Comparison of ENCODE assay signal across 17 mouse cellular contexts in the genomic region with DNA sequence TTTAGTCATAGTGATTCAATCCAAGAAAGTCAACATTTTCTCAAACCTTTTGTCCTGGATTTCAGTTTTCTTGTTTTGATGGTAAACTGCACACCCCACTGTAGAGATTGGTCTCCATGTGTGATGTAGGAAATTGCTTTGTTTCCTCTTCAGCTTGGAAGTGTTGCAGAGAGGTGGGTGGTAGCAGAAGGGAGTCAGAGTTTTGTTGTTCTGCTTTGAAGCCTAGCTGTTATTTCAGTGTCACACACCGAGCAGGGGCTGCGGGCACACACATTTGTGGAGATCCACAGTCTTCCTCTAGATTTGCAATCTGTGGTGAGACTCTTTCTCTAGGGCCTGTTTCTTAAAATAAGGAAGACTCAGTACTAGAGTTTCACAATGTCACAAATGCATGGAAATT. TPM values are rescaled to one million over a fixed set of nuclear protein-coding genes. Genes with fewer than 3 reads are reported as not detected.
"Had no signal": no experiment of that assay in that cellular context is flagged by ENCODE, and none has a peak within 500 bp of the region (broad histone marks: within the 10 kb centered on the region; RNA-seq: fewer than 3 reads in every experiment).

No protein-coding gene starts in this region.

- DNase-seq: liver, postnatal 0 days; lung, adult 2 months; lung, postnatal 14 days; lung, postnatal 36 days; retina, postnatal 1 day; right cerebral cortex, postnatal 25 days; right cerebral cortex, postnatal 4 days; spleen, adult 18-20 months; thymus, adult 18-20 months; thymus, postnatal 14 days; thymus, postnatal 36 days had no signal

- ATAC-seq: liver, postnatal 0 days; lung, postnatal 0 days; midbrain, embryonic 13.5 days; midbrain, embryonic 15.5 days had no signal

RNA-seq across cellular contexts. Expression of a gene that starts 8.0 kb away (rescaled TPM):
- total RNA-seq: megakaryocyte progenitor cell, adult 5-6 weeks had no signal
- polyA plus RNA-seq: liver, postnatal 0 days; macrophage; myocyte had no signal
